Mouse (Mus musculus) neural tube, embryonic 13.5 days (tissue): ENCODE measurements around the gene Hist2h3c1. TPM values are rescaled to one million over a fixed set of nuclear protein-coding genes. Genes with fewer than 3 reads are reported as not detected.

Experiments used
- ATAC-seq: fragments of 200-750 bp; cut with Nextera tagmentation; 2 replicates; pipeline ENCODE4 v1.8.0; 2017; ENCODE audit warnings: low read depth, mild to moderate bottlenecking, moderate TSS enrichment, moderate library complexity
- H3K27ac ChIP-seq: fragments of 300-500 bp; sonication (generic); replicated peaks from 2 replicates; pipeline ENCODE4 v1.5.1; 2015; ENCODE audit warnings: moderate library complexity, mild to moderate bottlenecking, inconsistent platforms
- H3K27me3 ChIP-seq: fragments of 300-500 bp; sonication (generic); 2 replicates; pipeline ENCODE4 v1.6.1; 2015; ENCODE audit warnings: mild to moderate bottlenecking, inconsistent platforms
- H3K36me3 ChIP-seq: fragments of 300-500 bp; sonication (generic); 2 replicates; pipeline ENCODE4 v1.6.1; 2015; ENCODE audit warnings: mild to moderate bottlenecking, inconsistent platforms
- H3K4me1 ChIP-seq: fragments of 300-500 bp; sonication (generic); replicated peaks from 2 replicates; pipeline ENCODE4 v1.6.1; 2015; ENCODE audit warnings: inconsistent platforms
- H3K4me2 ChIP-seq: fragments of 300-500 bp; sonication (generic); 2 replicates; pipeline ENCODE4 v1.6.1; 2015; ENCODE audit warnings: inconsistent platforms, mild to moderate bottlenecking, moderate library complexity
- H3K4me3 ChIP-seq: fragments of 300-500 bp; sonication (generic); 2 replicates; pipeline ENCODE4 v1.5.1; 2015; ENCODE audit warnings: mild to moderate bottlenecking, inconsistent platforms
- H3K9ac ChIP-seq: fragments of 300-500 bp; sonication (generic); 2 replicates; pipeline ENCODE4 v1.6.1; 2015; ENCODE audit warnings: moderate library complexity, mild to moderate bottlenecking, inconsistent platforms
- H3K9me3 ChIP-seq: fragments of 300-500 bp; sonication (generic); 2 replicates; pipeline ENCODE4 v1.6.1; 2016; ENCODE audit warnings: inconsistent platforms
- WGBS: fragments of 180-500 bp; shearing (Covaris S2); methylation state at CpG from one replicate; pipeline ENCODE4 v1.1.7; 2015; 5-methylcytosine and 5-hydroxymethylcytosine counted together
- polyA plus RNA-seq: library from polyadenylated mRNA; unstranded; fragments of >200 nt; fragmentation: Nextera tagmentation; extraction: Ambion mirVana; gene quantifications from 2 replicates; pipeline ENCODE4 v1.2.1, GENCODE M21; 2015

Gene Hist2h3c1
- polyA plus RNA-seq, 1 experiment from 2014 or later, result 0.38 TPM

DNA sequence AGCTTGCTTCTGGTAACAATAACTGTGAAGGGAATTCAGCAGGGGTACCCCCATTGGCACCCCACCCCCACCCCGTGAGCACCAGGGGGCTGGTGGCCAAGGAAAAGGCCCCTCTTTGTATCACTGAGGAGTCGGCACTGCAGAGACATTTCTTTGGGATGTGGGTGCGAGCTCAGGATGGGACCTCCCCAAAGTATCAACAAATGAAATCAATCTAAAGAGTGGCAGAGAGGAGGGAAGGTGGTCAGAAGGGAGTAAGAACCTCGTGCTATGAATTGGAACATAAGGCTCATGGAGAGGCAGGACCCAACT lies 2.5 kb downstream of the Hist2h3c1 start:
- no peak overlapping the region for H3K4me3 ChIP-seq
- no peaks in the 10 kb centered on the region for H3K36me3 ChIP-seq
- H3K27me3 ChIP-seq, result no peaks in the 10 kb centered on the region
- H3K9me3 ChIP-seq, result no peaks in the 10 kb centered on the region
- no peak overlapping the region for H3K9ac ChIP-seq
- 53% methylated on average over 4 of the region's 4 CpGs for WGBS
- no peak for ATAC-seq
- peaks cover 31% of the 10 kb centered on the region for H3K4me1 ChIP-seq
- no peak overlapping the region for H3K27ac ChIP-seq
- H3K4me2 ChIP-seq, result peak overlapping the region; percentile 51

DNA sequence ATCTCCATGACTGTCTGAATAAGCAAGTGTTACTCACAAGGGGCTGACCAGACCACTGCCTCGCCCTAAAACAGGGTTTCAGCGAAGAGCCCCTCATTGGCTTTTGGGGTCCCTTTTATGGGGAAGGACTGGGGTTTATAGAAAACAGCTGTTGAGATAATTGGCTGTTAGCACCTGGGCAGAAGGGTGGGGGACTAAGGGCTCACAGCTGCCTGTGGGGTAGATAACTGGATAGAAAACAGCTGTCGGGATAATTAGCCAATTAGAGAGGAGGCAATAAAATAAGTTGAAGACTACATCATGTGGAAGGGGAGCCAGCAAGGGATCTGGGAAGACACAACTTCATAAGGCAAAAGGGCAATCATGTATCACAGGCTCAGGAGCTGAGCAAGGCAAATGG lies 4.4 kb downstream of the Hist2h3c1 start:
- WGBS, result 54% methylated on average over 3 of the region's 3 CpGs
- Histone ChIP-seq H3K27me3 (no peaks in the 10 kb centered on the region), H3K9ac (no peak overlapping the region), H3K9me3 (no peaks in the 10 kb centered on the region), H3K4me3 (no peak overlapping the region), H3K27ac (no peak overlapping the region), H3K36me3 (no peaks in the 10 kb centered on the region), H3K4me2 (no peak overlapping the region), H3K4me1 (peaks cover 21% of the 10 kb centered on the region)
- ATAC-seq, result no peak

DNA sequence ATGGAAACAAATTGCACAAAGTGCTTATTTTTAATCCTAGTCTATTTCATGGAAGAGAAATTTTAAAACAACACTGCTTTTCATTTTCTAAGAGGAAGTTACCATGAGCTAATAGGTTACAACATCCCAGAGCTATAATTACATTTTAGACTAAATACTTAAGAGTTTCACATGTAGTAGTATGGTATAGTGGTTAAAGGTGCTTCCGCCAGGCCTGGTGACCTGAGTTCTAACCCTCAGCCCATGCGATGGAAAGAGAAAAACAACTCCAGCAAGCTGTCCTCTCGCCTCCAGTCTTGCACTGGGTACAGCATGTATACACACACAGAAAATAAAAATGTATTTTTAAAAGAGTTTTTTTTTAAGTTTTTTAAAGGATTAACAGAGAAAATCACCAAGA lies 5.3 kb downstream of the Hist2h3c1 start:
- Histone ChIP-seq H3K36me3 (no peaks in the 10 kb centered on the region), H3K4me2 (no peak overlapping the region), H3K4me3 (no peak overlapping the region), H3K9me3 (no peaks in the 10 kb centered on the region), H3K9ac (no peak overlapping the region), H3K27ac (no peak overlapping the region), H3K4me1 (peaks cover 21% of the 10 kb centered on the region), H3K27me3 (no peaks in the 10 kb centered on the region)
- WGBS, result 94% methylated on average over 3 of the region's 3 CpGs
- ATAC-seq, result no peak

DNA sequence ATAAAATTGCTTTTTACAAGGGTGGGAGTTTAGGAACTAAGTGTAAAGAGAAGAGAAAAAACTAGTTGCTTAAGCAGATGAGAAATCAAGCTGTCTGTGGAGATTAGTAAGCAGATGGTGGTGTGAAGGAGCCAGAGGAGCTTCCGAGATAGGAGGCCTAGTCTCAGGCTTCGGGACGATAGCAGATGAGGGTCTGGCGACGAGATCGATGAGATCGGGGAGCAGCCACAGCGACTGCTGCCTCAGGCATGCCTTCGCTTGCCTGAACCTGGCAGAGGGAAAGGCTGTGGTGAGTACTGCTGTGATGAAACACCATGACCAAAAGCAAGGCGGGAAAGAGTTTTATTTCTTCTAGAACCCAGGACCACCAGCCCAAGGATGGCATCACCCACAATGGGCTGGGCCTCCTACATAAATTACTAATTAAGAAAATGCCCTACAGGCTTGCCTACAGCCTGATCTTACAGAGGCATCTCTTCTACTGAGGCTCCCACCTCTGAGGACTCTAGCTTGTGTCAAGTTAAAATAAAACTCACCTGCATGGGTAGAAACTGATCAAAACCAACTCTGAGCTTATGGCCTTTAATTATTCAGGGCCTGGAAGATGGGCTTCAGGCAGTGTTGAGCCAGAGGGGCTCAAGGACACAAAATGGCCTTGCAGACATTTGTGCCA lies 8.3 kb downstream of the Hist2h3c1 start:
- ATAC-seq, result no peak
- Histone ChIP-seq H3K9ac (0 out of 2 replicates have a peak overlapping the region, but pooled peaks have one; percentile 17), H3K36me3 (no peaks in the 10 kb centered on the region), H3K4me3 (no peak overlapping the region), H3K9me3 (no peaks in the 10 kb centered on the region), H3K27ac (no peak overlapping the region), H3K4me2 (no peak overlapping the region), H3K27me3 (no peaks in the 10 kb centered on the region), H3K4me1 (no peaks in the 10 kb centered on the region)
- WGBS, result 46% methylated on average over 10 of the region's 10 CpGs

DNA sequence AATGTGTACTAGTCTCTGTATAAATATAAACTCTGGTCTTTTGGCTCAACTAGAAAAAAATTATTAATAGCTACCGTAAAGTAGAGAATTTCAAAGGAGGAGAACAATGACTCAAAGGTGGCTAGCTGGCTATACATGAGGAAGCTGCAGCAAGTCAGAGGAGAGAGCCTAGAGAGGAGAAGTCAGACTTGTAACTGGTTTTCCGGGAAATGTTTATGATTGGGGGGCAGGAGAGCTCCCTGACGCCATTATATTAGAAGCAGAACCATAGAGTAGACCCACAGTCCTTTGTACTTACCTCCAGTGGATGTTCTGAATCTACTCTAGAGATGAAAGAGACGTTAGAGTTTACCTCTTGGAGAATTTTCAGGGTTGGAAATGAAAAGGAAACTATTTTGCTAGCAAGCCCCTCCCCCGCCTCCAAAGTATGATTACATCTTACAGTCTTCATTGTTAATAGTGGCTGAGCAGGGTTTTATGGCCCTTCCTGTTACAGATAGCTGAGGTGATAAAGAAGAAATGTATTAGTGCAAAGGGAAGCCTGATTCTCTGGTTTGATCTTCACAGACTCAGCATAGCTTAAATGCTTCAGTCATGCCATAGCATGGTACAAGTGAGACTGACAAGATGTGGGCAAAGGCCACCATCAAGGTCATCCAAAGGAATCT lies 9.6 kb downstream of the Hist2h3c1 start:
- no peaks in the 10 kb centered on the region for H3K27me3 ChIP-seq
- no peaks in the 10 kb centered on the region for H3K9me3 ChIP-seq
- ATAC-seq, result no peak
- no peaks in the 10 kb centered on the region for H3K36me3 ChIP-seq
- no peak overlapping the region for H3K27ac ChIP-seq
- no peaks in the 10 kb centered on the region for H3K4me1 ChIP-seq
- H3K4me3 ChIP-seq, result no peak overlapping the region
- no peak overlapping the region for H3K9ac ChIP-seq
- H3K4me2 ChIP-seq, result no peak overlapping the region
- WGBS, result 79% methylated on average over 5 of the region's 5 CpGs

DNA sequence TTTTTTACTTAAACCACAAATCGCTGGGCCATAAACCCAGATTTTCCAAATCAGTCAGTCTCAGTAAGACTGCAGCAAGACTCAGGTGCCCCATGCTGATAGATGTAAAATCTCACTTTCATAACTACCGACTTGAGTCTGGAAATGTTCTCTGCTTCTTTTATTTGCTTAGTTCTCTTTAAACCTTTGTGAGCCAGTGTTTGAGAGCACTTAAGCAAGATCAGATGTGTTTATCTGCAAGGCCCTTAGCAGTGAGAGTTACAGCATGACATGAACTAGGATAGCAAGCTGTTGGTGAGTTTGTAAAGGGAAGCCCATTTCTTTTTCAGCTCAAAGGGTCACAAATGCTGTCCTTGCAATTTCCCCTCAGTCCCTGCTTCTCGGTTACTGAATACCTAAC lies 10.7 kb downstream of the Hist2h3c1 start:
- H3K9me3 ChIP-seq, result no peaks in the 10 kb centered on the region
- 85% methylated on average over 3 of the region's 3 CpGs for WGBS
- H3K9ac ChIP-seq, result no peak overlapping the region
- H3K4me2 ChIP-seq, result no peak overlapping the region
- H3K4me3 ChIP-seq, result no peak overlapping the region
- H3K27me3 ChIP-seq, result no peaks in the 10 kb centered on the region
- peaks cover 11% of the 10 kb centered on the region for H3K4me1 ChIP-seq
- H3K36me3 ChIP-seq, result no peaks in the 10 kb centered on the region
- H3K27ac ChIP-seq, result no peak overlapping the region
- ATAC-seq, result no peak

DNA sequence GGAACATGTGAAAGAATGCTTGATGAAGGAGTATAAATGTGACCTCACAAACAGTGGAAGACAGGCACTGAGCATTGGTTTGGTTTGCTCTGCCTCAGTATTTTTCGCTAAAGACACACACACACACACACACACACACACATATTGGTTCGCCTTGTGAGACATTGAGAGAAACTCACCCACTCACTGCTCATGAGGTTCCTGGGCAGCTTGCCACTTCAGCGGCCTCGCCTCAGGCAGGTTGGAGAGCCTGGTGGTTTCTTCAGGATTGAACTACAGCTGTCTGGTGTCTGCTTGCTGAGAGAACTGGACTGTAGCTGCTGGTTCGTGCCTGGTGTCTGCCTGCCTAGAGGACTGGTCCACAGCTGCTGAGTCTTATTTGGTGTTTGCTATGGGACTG lies 13.7 kb downstream of the Hist2h3c1 start:
- no peaks in the 10 kb centered on the region for H3K27me3 ChIP-seq
- no peak overlapping the region for H3K9ac ChIP-seq
- H3K4me1 ChIP-seq, result peaks cover 30% of the 10 kb centered on the region
- H3K4me2 ChIP-seq, result no peak overlapping the region
- ATAC-seq, result no peak
- no peak overlapping the region for H3K27ac ChIP-seq
- no peaks in the 10 kb centered on the region for H3K36me3 ChIP-seq
- H3K9me3 ChIP-seq, result no peaks in the 10 kb centered on the region
- no peak overlapping the region for H3K4me3 ChIP-seq
- 91% methylated on average over 5 of the region's 5 CpGs for WGBS

DNA sequence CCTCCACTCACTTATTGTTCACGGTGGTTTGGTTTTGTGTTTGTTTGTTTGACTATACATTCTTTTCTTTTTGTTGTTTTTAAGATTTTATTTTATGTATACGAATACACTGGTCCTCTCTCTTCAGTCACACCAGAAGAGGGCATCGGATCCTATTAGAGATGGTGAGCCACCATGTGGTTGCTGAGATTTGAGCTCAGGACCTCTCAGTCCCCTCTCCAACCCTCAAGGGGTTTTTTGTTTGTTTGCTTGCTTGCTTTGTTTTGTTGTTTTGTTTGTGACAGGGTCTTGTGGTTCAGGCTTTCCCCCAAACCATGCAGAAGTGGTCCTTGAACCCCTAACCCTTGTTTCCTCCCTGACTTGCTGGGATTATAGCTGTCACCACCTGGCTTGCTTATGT lies 15.1 kb downstream of the Hist2h3c1 start:
- peaks cover 30% of the 10 kb centered on the region for H3K4me1 ChIP-seq
- peak overlapping the region; percentile 83 for H3K4me2 ChIP-seq
- ATAC-seq, result no peak
- H3K36me3 ChIP-seq, result no peaks in the 10 kb centered on the region
- H3K9me3 ChIP-seq, result no peaks in the 10 kb centered on the region
- peak overlapping the region; percentile 90 for H3K9ac ChIP-seq
- no peaks in the 10 kb centered on the region for H3K27me3 ChIP-seq
- H3K4me3 ChIP-seq, result peak overlapping the region; percentile 61
- WGBS, result 66% methylated on average over 3 of the region's 3 CpGs
- H3K27ac ChIP-seq, result peak overlapping the region; percentile 98

DNA sequence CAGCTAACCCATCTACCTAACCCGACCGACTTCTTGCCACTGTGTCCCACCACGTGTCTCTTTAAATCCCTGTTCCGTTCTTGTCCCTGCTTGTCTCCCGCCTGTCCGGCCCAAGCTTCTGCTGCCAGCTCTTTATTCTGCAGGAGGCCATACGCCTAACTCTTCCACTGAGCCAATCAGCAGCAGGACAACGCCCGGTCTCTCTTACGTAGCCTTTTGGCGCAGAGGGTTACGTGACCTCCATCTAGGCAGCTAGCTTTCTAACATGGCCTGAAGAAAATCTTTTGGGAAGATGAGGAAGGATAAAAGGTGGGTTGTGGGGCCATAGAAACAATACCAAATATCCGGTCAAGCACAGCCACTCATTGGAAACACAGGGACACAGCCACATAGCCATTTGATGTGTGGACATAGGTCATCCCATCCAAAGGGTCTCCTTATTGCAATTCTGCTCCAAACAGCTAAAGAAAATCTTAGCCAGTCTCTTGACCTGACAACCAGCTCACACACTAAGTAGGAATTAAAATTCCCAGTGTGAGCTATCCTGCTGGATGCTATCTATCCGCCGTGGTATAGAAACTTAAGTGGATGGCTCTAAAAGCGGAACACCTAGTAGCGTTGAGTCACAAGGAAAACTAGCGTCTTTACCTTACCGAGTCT lies 15.9 kb downstream of the Hist2h3c1 start:
- Histone ChIP-seq H3K36me3 (no peaks in the 10 kb centered on the region), H3K4me1 (peaks cover 30% of the 10 kb centered on the region), H3K4me3 (peak overlapping the region; percentile 61), H3K27me3 (no peaks in the 10 kb centered on the region), H3K9me3 (no peaks in the 10 kb centered on the region), H3K9ac (peak overlapping the region; percentile 90), H3K27ac (peak overlapping the region; percentile 98), H3K4me2 (peak overlapping the region; percentile 83)
- peak; percentile 73 for ATAC-seq
- WGBS, result 1% methylated on average over 19 of the region's 19 CpGs

DNA sequence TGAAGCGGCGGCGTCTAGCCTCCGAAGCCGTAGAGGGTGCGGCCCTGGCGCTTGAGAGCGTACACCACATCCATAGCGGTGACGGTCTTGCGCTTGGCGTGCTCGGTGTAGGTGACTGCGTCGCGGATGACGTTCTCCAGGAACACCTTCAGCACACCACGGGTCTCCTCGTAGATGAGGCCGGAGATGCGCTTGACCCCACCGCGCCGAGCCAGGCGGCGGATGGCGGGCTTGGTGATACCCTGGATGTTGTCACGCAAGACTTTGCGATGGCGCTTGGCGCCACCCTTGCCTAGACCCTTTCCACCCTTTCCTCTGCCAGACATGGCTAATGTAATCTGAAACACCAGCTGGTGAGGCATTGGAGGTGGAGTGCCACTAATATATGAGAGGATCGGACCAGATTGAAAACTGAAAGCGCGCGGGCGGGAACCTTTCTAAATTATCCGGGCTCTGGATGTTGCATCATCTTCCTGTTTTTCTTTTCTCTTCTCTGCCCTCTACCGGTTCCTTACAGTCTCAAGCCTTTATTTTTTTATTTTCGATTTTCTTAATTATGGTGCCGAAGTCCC lies 16.6 kb downstream of the Hist2h3c1 start, which contains the start of gene Hist2h4:
Gene Hist2h4, minus strand, starts transcription at position 333 of the 572 bp plus-strand sequence.
- WGBS, result under 1% methylated on average over 40 of the region's 40 CpGs
- Histone ChIP-seq H3K9ac (peak within 1 kb of the TSS; percentile 90), H3K9me3 (no peaks in the 10 kb centered on the region), H3K4me1 (peaks cover 36% of the 10 kb centered on the region), H3K27me3 (no peaks in the 10 kb centered on the region), H3K36me3 (no peaks in the 10 kb centered on the region), H3K4me2 (peak within 1 kb of the TSS; percentile 83), H3K27ac (peak within 1 kb of the TSS; percentile 98), H3K4me3 (peak within 1 kb of the TSS; percentile 61)
- ATAC-seq, result peak; percentile 88

DNA sequence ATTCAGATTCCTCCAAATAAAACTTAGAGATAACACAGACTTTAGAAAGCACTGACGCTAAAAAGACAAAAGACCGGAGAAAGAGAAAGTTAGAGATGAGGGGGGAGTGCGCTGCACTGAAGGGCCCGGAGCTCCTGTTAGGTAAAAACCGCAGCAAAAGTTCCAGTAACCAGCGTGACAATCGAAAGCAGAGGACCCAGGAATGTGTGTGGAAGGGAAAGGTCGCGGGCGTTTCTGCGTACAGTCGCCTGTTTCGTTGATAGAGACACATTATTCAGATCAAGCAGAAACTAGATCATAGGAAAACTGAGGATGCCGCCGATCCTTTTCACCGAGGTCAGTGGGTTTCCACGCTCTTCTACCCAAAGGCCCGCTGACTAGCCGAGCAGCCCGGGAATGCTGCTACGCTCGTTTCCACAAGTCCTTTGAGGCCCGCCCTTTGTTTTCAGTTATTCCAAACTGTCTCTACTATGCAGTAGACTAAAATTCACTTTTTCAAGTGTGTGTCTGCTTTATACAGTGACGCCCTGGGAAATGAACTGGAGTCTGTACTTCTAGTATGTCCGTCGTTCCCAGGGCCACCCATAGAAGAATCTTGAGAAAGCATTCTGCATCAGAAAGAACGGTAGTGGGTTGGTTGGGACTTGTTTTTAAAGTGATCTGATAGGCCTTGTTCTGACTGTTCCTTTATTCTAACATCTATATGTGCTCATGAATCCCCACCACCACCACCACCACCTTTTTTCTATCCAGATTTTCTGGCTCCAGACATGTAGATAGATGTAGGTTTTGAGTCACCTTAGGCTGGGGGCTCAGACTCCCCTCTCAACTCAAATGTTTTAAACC lies 17.3 kb downstream of the Hist2h3c1 start:
- Histone ChIP-seq H3K9me3 (no peaks in the 10 kb centered on the region), H3K4me2 (peak overlapping the region; percentile 83), H3K4me3 (peak overlapping the region; percentile 61), H3K27me3 (no peaks in the 10 kb centered on the region), H3K27ac (peak overlapping the region; percentile 98), H3K4me1 (peaks cover 38% of the 10 kb centered on the region), H3K36me3 (no peaks in the 10 kb centered on the region), H3K9ac (peak overlapping the region; percentile 90)
- 5% methylated on average over 27 of the region's 27 CpGs for WGBS
- peak; percentile 41 for ATAC-seq
